Mouse (Mus musculus) testis, adult 2 months (tissue): ENCODE data around the gene Hexim2.
A peak's percentile ranks its signal among the peaks of the same experiment; 100 is the strongest.

Experiments
- CTCF ChIP-seq: fragments of 200-500 bp; IDR thresholded peaks from 2 replicates; pipeline ENCODE4 v1.5.1; 2012; ENCODE audit warnings: low read depth, mild to moderate bottlenecking, inconsistent platforms, low read length, moderate library complexity; ENCODE audit not compliant: control insufficient read depth, insufficient read depth, insufficient replicate concordance
- POLR2A ChIP-seq: fragments of 200-500 bp; IDR thresholded peaks from 2 replicates; pipeline ENCODE4 v1.6.1; 2012; ENCODE audit warnings: low read depth, mild to moderate bottlenecking, inconsistent platforms, low read length, moderate library complexity; ENCODE audit not compliant: control insufficient read depth

DNA sequence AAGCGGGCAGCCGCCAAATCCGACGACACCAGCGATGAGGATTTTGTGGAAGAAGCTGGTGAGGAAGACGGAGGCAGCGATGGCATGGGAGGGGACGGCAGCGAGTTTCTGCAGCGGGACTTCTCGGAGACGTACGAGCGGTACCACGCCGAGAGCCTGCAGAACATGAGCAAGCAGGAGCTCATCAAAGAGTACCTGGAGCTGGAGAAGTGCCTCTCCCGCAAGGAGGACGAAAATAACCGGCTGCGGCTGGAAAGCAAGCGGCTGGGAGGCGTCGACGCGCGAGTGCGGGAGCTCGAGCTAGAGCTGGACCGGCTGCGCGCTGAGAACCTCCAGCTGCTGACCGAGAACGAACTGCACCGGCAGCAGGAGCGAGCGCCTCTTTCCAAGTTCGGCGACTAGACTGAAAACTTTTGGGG lies 14.6 kb upstream of the Hexim2 start:
- peak; percentile 40; the same call in 1 of the 2 replicates for TF ChIP-seq POLR2A
- TF ChIP-seq CTCF = no peak
